Mouse (Mus musculus) cerebellum, adult 9-10 months (tissue): ENCODE data around the gene Cox4i1.

Experiments
- DNase-seq: peaks from one replicate; pipeline ENCODE4 v3.0.0; 2022

Gene Cox4i1

GRCm38 (mm10) chr8:120697154-120697978 lies 29.3 kb downstream of the Cox4i1 start:
- no peak for DNase-seq

GRCm38 (mm10) chr8:120697979-120698272 lies 29.9 kb downstream of the Cox4i1 start:
- DNase-seq = no peak

GRCm38 (mm10) chr8:120698426-120698825 lies 30.4 kb downstream of the Cox4i1 start:
- DNase-seq = no peak

- no peak for DNase-seq
Measured at GRCm38 (mm10) chr8:120699079-120699478, 31.1 kb downstream of the Cox4i1 start.

GRCm38 (mm10) chr8:120699565-120699964 lies 31.5 kb downstream of the Cox4i1 start:
- DNase-seq = no peak

GRCm38 (mm10) chr8:120700053-120700452 lies 32.0 kb downstream of the Cox4i1 start:
- DNase-seq = no peak

- DNase-seq = peak; percentile 12
Measured at GRCm38 (mm10) chr8:120701758-120702465, 33.9 kb downstream of the Cox4i1 start.

- no peak for DNase-seq
Measured at GRCm38 (mm10) chr8:120704203-120704602, 36.2 kb downstream of the Cox4i1 start.

GRCm38 (mm10) chr8:120705163-120705562 lies 37.1 kb downstream of the Cox4i1 start:
- DNase-seq = no peak

GRCm38 (mm10) chr8:120706193-120706592 lies 38.2 kb downstream of the Cox4i1 start:
- no peak for DNase-seq

- DNase-seq = no peak
Measured at GRCm38 (mm10) chr8:120709176-120709575, 41.2 kb downstream of the Cox4i1 start.

GRCm38 (mm10) chr8:120715200-120715599 lies 47.2 kb downstream of the Cox4i1 start:
- DNase-seq = no peak

GRCm38 (mm10) chr8:120715996-120716680 lies 48.1 kb downstream of the Cox4i1 start:
- DNase-seq = no peak

- no peak for DNase-seq
Measured at GRCm38 (mm10) chr8:120719586-120720236, 51.7 kb downstream of the Cox4i1 start.

GRCm38 (mm10) chr8:120723025-120723424 lies 55.0 kb downstream of the Cox4i1 start:
- no peak for DNase-seq
